Mouse (Mus musculus) neural tube, embryonic 13.5 days (tissue): ENCODE measurements at regions not wholly inside any gene's neighbourhood (a gene's known extent, or its start where the extent isn't known, plus 50 kb on each side); places are given as distances from the start of the nearest gene placed in this dataset.
A peak's percentile ranks its signal among the peaks of the same experiment; 100 is the strongest.

Experiments
- ATAC-seq: fragments of 200-750 bp; cut with Nextera tagmentation; 2 replicates; pipeline ENCODE4 v1.8.0; 2017; ENCODE audit warnings: low read depth, mild to moderate bottlenecking, moderate TSS enrichment, moderate library complexity
- H3K27ac ChIP-seq: fragments of 300-500 bp; sonication (generic); replicated peaks from 2 replicates; pipeline ENCODE4 v1.5.1; 2015; ENCODE audit warnings: moderate library complexity, mild to moderate bottlenecking, inconsistent platforms
- H3K27me3 ChIP-seq: fragments of 300-500 bp; sonication (generic); 2 replicates; pipeline ENCODE4 v1.6.1; 2015; ENCODE audit warnings: mild to moderate bottlenecking, inconsistent platforms
- H3K36me3 ChIP-seq: fragments of 300-500 bp; sonication (generic); 2 replicates; pipeline ENCODE4 v1.6.1; 2015; ENCODE audit warnings: mild to moderate bottlenecking, inconsistent platforms
- H3K4me1 ChIP-seq: fragments of 300-500 bp; sonication (generic); replicated peaks from 2 replicates; pipeline ENCODE4 v1.6.1; 2015; ENCODE audit warnings: inconsistent platforms
- H3K4me2 ChIP-seq: fragments of 300-500 bp; sonication (generic); 2 replicates; pipeline ENCODE4 v1.6.1; 2015; ENCODE audit warnings: inconsistent platforms, mild to moderate bottlenecking, moderate library complexity
- H3K4me3 ChIP-seq: fragments of 300-500 bp; sonication (generic); 2 replicates; pipeline ENCODE4 v1.5.1; 2015; ENCODE audit warnings: mild to moderate bottlenecking, inconsistent platforms
- H3K9ac ChIP-seq: fragments of 300-500 bp; sonication (generic); 2 replicates; pipeline ENCODE4 v1.6.1; 2015; ENCODE audit warnings: moderate library complexity, mild to moderate bottlenecking, inconsistent platforms
- H3K9me3 ChIP-seq: fragments of 300-500 bp; sonication (generic); 2 replicates; pipeline ENCODE4 v1.6.1; 2016; ENCODE audit warnings: inconsistent platforms
- WGBS: fragments of 180-500 bp; shearing (Covaris S2); methylation state at CpG from one replicate; pipeline ENCODE4 v1.1.7; 2015; 5-methylcytosine and 5-hydroxymethylcytosine counted together

GRCm38 (mm10) chr9:46760247-46760646 is 238.3 kb upstream of the Gm4791 start:
- 76% methylated on average over 4 of the region's 4 CpGs for WGBS
- Histone ChIP-seq H3K9ac (no peak overlapping the region), H3K9me3 (no peaks in the 10 kb centered on the region), H3K36me3 (no peaks in the 10 kb centered on the region), H3K4me1 (0 out of 2 replicates have a peak, but pooled peaks cover 4% of the 10 kb centered on the region), H3K27me3 (no peaks in the 10 kb centered on the region), H3K4me2 (no peak overlapping the region), H3K4me3 (no peak overlapping the region), H3K27ac (no peak overlapping the region)
- no peak for ATAC-seq

GRCm38 (mm10) chr9:46757005-46757672 is 241.4 kb upstream of the Gm4791 start:
- H3K27me3 ChIP-seq, result no peaks in the 10 kb centered on the region
- no peaks in the 10 kb centered on the region for H3K36me3 ChIP-seq
- WGBS, result 69% methylated on average over 6 of the region's 6 CpGs
- H3K27ac ChIP-seq, result no peak overlapping the region
- H3K4me1 ChIP-seq, result peaks cover 10% of the 10 kb centered on the region
- no peak overlapping the region for H3K9ac ChIP-seq
- H3K4me2 ChIP-seq, result no peak overlapping the region
- no peak overlapping the region for H3K4me3 ChIP-seq
- no peaks in the 10 kb centered on the region for H3K9me3 ChIP-seq
- ATAC-seq, result no peak

- H3K27me3 ChIP-seq, result no peaks in the 10 kb centered on the region
- ATAC-seq, result no peak
- H3K36me3 ChIP-seq, result no peaks in the 10 kb centered on the region
- H3K4me3 ChIP-seq, result no peak overlapping the region
- H3K4me1 ChIP-seq, result peaks cover 23% of the 10 kb centered on the region
- H3K27ac ChIP-seq, result no peak overlapping the region
- no peak overlapping the region for H3K4me2 ChIP-seq
- 44% methylated on average over 5 of the region's 5 CpGs for WGBS
- no peak overlapping the region for H3K9ac ChIP-seq
- no peaks in the 10 kb centered on the region for H3K9me3 ChIP-seq
Measured at GRCm38 (mm10) chr9:46751981-46752380, 246.6 kb upstream of the Gm4791 start.

- H3K36me3 ChIP-seq, result no peaks in the 10 kb centered on the region
- H3K4me1 ChIP-seq, result peaks cover 23% of the 10 kb centered on the region
- no peak overlapping the region for H3K4me3 ChIP-seq
- 77% methylated on average over 6 of the region's 6 CpGs for WGBS
- H3K4me2 ChIP-seq, result no peak overlapping the region
- no peaks in the 10 kb centered on the region for H3K9me3 ChIP-seq
- no peaks in the 10 kb centered on the region for H3K27me3 ChIP-seq
- H3K9ac ChIP-seq, result no peak overlapping the region
- H3K27ac ChIP-seq, result no peak overlapping the region
- ATAC-seq, result no peak
Measured at GRCm38 (mm10) chr9:46749441-46749840, 249.1 kb upstream of the Gm4791 start.

GRCm38 (mm10) chr9:46746266-46746665 is 252.3 kb upstream of the Gm4791 start:
- Histone ChIP-seq H3K9ac (no peak overlapping the region), H3K4me1 (peaks cover 8% of the 10 kb centered on the region; the same call in 1 of the 2 replicates), H3K27me3 (no peaks in the 10 kb centered on the region), H3K36me3 (no peaks in the 10 kb centered on the region), H3K4me2 (no peak overlapping the region), H3K27ac (no peak overlapping the region), H3K9me3 (no peaks in the 10 kb centered on the region), H3K4me3 (no peak overlapping the region)
- WGBS, result 82% methylated on average over 3 of the region's 3 CpGs
- ATAC-seq, result no peak

GRCm38 (mm10) chr9:46740496-46740895 is 258.0 kb upstream of the Gm4791 start:
- H3K4me1 ChIP-seq, result peaks cover 22% of the 10 kb centered on the region
- no peak overlapping the region for H3K4me2 ChIP-seq
- no peak overlapping the region for H3K9ac ChIP-seq
- no peaks in the 10 kb centered on the region for H3K27me3 ChIP-seq
- no peak overlapping the region for H3K27ac ChIP-seq
- H3K36me3 ChIP-seq, result no peaks in the 10 kb centered on the region
- no peaks in the 10 kb centered on the region for H3K9me3 ChIP-seq
- ATAC-seq, result no peak
- H3K4me3 ChIP-seq, result no peak overlapping the region
- 75% methylated on average over 4 of the region's 4 CpGs for WGBS

GRCm38 (mm10) chr9:46739341-46739740 is 259.2 kb upstream of the Gm4791 start:
- peaks cover 22% of the 10 kb centered on the region for H3K4me1 ChIP-seq
- no peaks in the 10 kb centered on the region for H3K27me3 ChIP-seq
- H3K4me3 ChIP-seq, result no peak overlapping the region
- H3K27ac ChIP-seq, result no peak overlapping the region; the same call in 1 of the 2 replicates
- H3K9me3 ChIP-seq, result no peaks in the 10 kb centered on the region
- WGBS, result 65% methylated on average over 3 of the region's 3 CpGs
- no peak overlapping the region for H3K4me2 ChIP-seq
- H3K36me3 ChIP-seq, result no peaks in the 10 kb centered on the region
- H3K9ac ChIP-seq, result no peak overlapping the region
- ATAC-seq, result no peak

GRCm38 (mm10) chr9:46738634-46739033 is 259.9 kb upstream of the Gm4791 start:
- Histone ChIP-seq H3K27me3 (no peaks in the 10 kb centered on the region; the same call in 1 of the 2 replicates), H3K4me2 (no peak overlapping the region), H3K9ac (no peak overlapping the region), H3K9me3 (no peaks in the 10 kb centered on the region), H3K4me1 (peaks cover 22% of the 10 kb centered on the region), H3K36me3 (no peaks in the 10 kb centered on the region), H3K4me3 (no peak overlapping the region), H3K27ac (peak overlapping the region; percentile 56)
- no peak for ATAC-seq
- WGBS, result 30% methylated on average over 3 of the region's 3 CpGs

GRCm38 (mm10) chr9:46738056-46738455 is 260.5 kb upstream of the Gm4791 start:
- Histone ChIP-seq H3K27me3 (no peaks in the 10 kb centered on the region; the same call in 1 of the 2 replicates), H3K9me3 (no peaks in the 10 kb centered on the region), H3K9ac (no peak overlapping the region), H3K4me3 (no peak overlapping the region), H3K4me2 (no peak overlapping the region), H3K27ac (peak overlapping the region; percentile 56), H3K36me3 (no peaks in the 10 kb centered on the region), H3K4me1 (peaks cover 22% of the 10 kb centered on the region)
- no peak for ATAC-seq
- 53% methylated on average over 4 of the region's 4 CpGs for WGBS

GRCm38 (mm10) chr9:46737446-46737845 is 261.1 kb upstream of the Gm4791 start:
- Histone ChIP-seq H3K9me3 (no peaks in the 10 kb centered on the region), H3K4me1 (peaks cover 22% of the 10 kb centered on the region), H3K4me3 (no peak overlapping the region), H3K36me3 (no peaks in the 10 kb centered on the region), H3K4me2 (no peak overlapping the region), H3K27me3 (no peaks in the 10 kb centered on the region; the same call in 1 of the 2 replicates), H3K27ac (no peak overlapping the region), H3K9ac (no peak overlapping the region)
- peak; percentile 44; the same call in 1 of the 2 replicates for ATAC-seq
- 25% methylated on average over 3 of the region's 3 CpGs for whole genome bisulfite sequencing

- H3K27ac ChIP-seq, result no peak overlapping the region
- H3K4me1 ChIP-seq, result peaks cover 22% of the 10 kb centered on the region
- ATAC-seq, result no peak
- no peaks in the 10 kb centered on the region; the same call in 1 of the 2 replicates for H3K27me3 ChIP-seq
- no peak overlapping the region for H3K4me3 ChIP-seq
- no peaks in the 10 kb centered on the region for H3K9me3 ChIP-seq
- no peaks in the 10 kb centered on the region for H3K36me3 ChIP-seq
- H3K9ac ChIP-seq, result no peak overlapping the region
- no peak overlapping the region for H3K4me2 ChIP-seq
Measured at GRCm38 (mm10) chr9:46736232-46736631, 262.3 kb upstream of the Gm4791 start.

- 5% methylated on average over 4 of the region's 4 CpGs for WGBS
- Histone ChIP-seq H3K4me2 (no peak overlapping the region), H3K4me3 (no peak overlapping the region), H3K9ac (no peak overlapping the region), H3K36me3 (no peaks in the 10 kb centered on the region), H3K27ac (no peak overlapping the region), H3K27me3 (no peaks in the 10 kb centered on the region; the same call in 1 of the 2 replicates), H3K9me3 (no peaks in the 10 kb centered on the region), H3K4me1 (peaks cover 22% of the 10 kb centered on the region)
- peak; percentile 46; the same call in 1 of the 2 replicates for ATAC-seq
Measured at GRCm38 (mm10) chr9:46735664-46736067, 262.9 kb upstream of the Gm4791 start.

- Histone ChIP-seq H3K27ac (no peak overlapping the region), H3K4me2 (no peak overlapping the region), H3K27me3 (no peaks in the 10 kb centered on the region; the same call in 1 of the 2 replicates), H3K9me3 (no peaks in the 10 kb centered on the region), H3K4me1 (peaks cover 3% of the 10 kb centered on the region; the same call in 1 of the 2 replicates), H3K36me3 (no peaks in the 10 kb centered on the region), H3K4me3 (no peak overlapping the region), H3K9ac (no peak overlapping the region)
- WGBS, result 15% methylated on average over 5 of the region's 5 CpGs
- ATAC-seq, result no peak
Measured at GRCm38 (mm10) chr9:46728465-46728864, 270.1 kb upstream of the Gm4791 start.
